ENCODE assay signal across 16 mouse cellular contexts in the genomic region with DNA sequence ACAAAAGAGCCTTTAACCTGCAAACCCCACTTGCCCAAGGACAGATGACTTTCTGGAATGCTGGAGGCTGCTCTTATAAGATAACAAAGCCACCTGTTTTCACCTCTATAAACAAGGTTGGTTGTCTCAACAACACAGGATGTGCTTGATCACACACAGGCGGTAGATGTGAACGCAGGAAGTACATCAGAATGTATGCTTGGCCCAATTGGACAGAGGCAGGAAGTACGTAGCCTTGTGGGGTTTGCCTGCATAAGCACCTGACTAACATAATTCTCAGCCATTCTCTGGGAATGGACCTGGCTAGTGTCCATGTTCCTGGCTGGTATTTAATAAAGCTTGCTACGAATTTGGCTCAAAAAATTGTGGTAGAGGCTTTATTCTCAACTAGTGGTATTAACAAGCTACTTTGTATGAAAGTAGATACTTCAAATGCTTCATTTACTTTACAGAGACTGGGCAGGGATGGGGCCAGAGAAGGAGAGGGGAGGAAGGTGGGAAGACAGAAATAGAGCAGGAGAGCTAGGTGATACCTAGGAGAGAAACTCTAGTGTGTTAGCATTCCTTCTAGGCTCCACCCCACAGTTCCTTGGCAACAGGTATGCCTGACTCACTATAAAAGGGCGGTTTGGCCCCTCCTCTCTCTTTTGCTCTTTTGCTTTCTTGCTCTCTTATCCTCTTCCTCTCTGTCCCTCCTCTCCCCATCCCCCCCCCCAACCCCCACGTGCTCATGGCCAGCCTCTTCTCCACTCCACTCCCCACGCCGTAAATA. TPM values are rescaled to one million over a fixed set of nuclear protein-coding genes. Genes with fewer than 3 reads are reported as not detected.
DNase-seq lines count a peak whose midpoint lies in the region; ATAC-seq and TF ChIP-seq lines count a peak whose summit lies in the region.
"Had no signal": no experiment of that assay in that cellular context is flagged by ENCODE, and none has a peak within 500 bp of the region (broad histone marks: within the 10 kb centered on the region; RNA-seq: fewer than 3 reads in every experiment).

No protein-coding gene starts in this region.

- H3K36me3 ChIP-seq in forebrain, embryonic 15.5 days: no peaks in the 10 kb centered on the region
- no peaks in the 10 kb centered on the region for H3K36me3 ChIP-seq in thymus, adult 2 months (ENCODE audit: control insufficient read depth, insufficient read depth, low read length)
- H3K36me3 ChIP-seq: midbrain, embryonic 12.5 days had no signal

- no peaks in the 10 kb centered on the region for H3K4me1 ChIP-seq in forebrain, embryonic 15.5 days
- H3K4me1 ChIP-seq in thymus, adult 2 months (replicated peaks; ENCODE audit: control insufficient read depth, insufficient read depth, low read length): no peaks in the 10 kb centered on the region
- H3K4me1 ChIP-seq: midbrain, embryonic 12.5 days had no signal

- no peak overlapping the region for H3K4me3 ChIP-seq in forebrain, embryonic 15.5 days
- no peak overlapping the region for H3K4me3 ChIP-seq in thymus, adult 2 months (ENCODE audit: control insufficient read depth, insufficient read depth, low read length)
- H3K4me3 ChIP-seq: heart, adult 2 months; layer of hippocampus, adult 2 months; midbrain, embryonic 12.5 days; myocyte had no signal

- 74% methylated on average over 8 of the region's 8 CpGs for WGBS in forebrain, embryonic 15.5 days
- WGBS in thymus, adult 2 months: 83% methylated on average over 8 of the region's 8 CpGs

- H3K4me2 ChIP-seq in forebrain, embryonic 15.5 days (replicated peaks): no peak overlapping the region
- H3K4me2 ChIP-seq: midbrain, embryonic 12.5 days had no signal

- no peak overlapping the region for H3K27ac ChIP-seq in forebrain, embryonic 15.5 days (replicated peaks)
- H3K27ac ChIP-seq in thymus, adult 2 months (ENCODE audit: control insufficient read depth, insufficient read depth, low read length): no peak overlapping the region
- H3K27ac ChIP-seq: heart, adult 2 months; layer of hippocampus, adult 2 months; midbrain, embryonic 12.5 days had no signal

- no peaks in the 10 kb centered on the region for H3K27me3 ChIP-seq in forebrain, embryonic 15.5 days
- no peaks in the 10 kb centered on the region for H3K27me3 ChIP-seq in thymus, adult 2 months (ENCODE audit: control insufficient read depth, insufficient read depth, low read length)
- H3K27me3 ChIP-seq: midbrain, embryonic 12.5 days had no signal

- H3K9ac ChIP-seq in forebrain, embryonic 15.5 days (replicated peaks): no peak overlapping the region
- H3K9ac ChIP-seq: liver, postnatal 0 days; midbrain, embryonic 12.5 days had no signal

- TF ChIP-seq POLR2A in thymus, adult 2 months (IDR thresholded peaks at IDR 0.05; ENCODE audit: control insufficient read depth, extremely low read depth, insufficient read depth, low read length, poor library complexity): no peak

- ATAC-seq in forebrain, embryonic 15.5 days (replicated peaks): no peak
- ATAC-seq: liver, postnatal 0 days had no signal

- DNase-seq in heart, adult 11 months: peak; percentile 40
- DNase-seq in heart, adult 9 months (ENCODE audit: low spot score in 2 of 2): no peak
- peak; percentile 66 for DNase-seq in CD4-positive, CD25-positive, alpha-beta regulatory T cell, adult 2 months (ENCODE audit: low read depth, low spot score)
- DNase-seq in induced T-regulatory cell, adult 2 months (ENCODE audit: low read depth): peak; percentile 25
- DNase-seq in lung, postnatal 36 days: peak; percentile 53
- no peak for DNase-seq in adrenal gland, adult (ENCODE audit: inconsistent age in 2 of 2, low spot score in 1 of 2)
- DNase-seq in thymus, adult 2 months: no peak
- DNase-seq: adrenal gland, adult 2 months; cerebellum, adult 9-10 months; heart, adult 2 months; heart, postnatal 10 days; liver, postnatal 0 days had no signal

- no peaks in the 10 kb centered on the region for H3K9me3 ChIP-seq in forebrain, embryonic 15.5 days
- H3K9me3 ChIP-seq: midbrain, embryonic 12.5 days had no signal

- no peak for TF ChIP-seq CTCF in thymus, adult 2 months (IDR thresholded peaks at IDR 0.05; ENCODE audit: borderline replicate concordance, control insufficient read depth, extremely low read depth, insufficient read depth, low read length, poor library complexity)

RNA-seq across cellular contexts. Expression of a gene that starts 36.8 kb away (rescaled TPM):
- polyA plus RNA-seq in forebrain, embryonic 15.5 days (2015; fragmentation: Nextera tagmentation; extraction: Ambion mirVana): 80.3 and 102 TPM in 2 replicates
- polyA plus RNA-seq in thymus, adult 2 months (2012; rRNA removed): 56.5 and 59.4 TPM in 2 replicates

Comparison
In these comparisons a context has a peak if more than half of its experiments do, and no peak if none do; other contexts are left out.
1. DNase-seq: peak in heart, adult 11 months (single experiment), CD4-positive, CD25-positive, alpha-beta regulatory T cell, adult 2 months (single experiment), induced T-regulatory cell, adult 2 months (single experiment) and lung, postnatal 36 days (single experiment); none in heart, adult 9 months (0 of 2), adrenal gland, adult (0 of 2) and thymus, adult 2 months (single experiment).